9 mouse cellular contexts compared by ENCODE assay signal in the genomic region with DNA sequence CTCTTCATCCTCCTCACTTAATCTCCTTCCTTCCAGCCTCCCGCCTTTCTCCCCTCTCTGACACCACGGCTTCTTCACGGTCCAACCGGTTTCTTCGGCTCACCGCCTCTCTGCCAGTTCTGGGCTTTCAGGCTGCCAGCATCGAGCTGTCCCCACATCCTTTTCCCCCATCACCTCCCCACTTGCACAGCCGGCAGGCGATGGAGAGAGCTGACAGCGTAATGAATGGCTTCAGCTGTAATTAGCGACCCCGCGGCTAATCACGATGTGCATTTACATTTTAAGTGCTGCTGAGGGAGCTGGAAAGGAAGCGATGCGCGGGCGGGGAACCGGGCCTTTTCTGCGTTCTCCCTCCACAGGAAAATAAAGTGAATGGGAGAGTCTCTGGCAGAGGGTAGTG. TPM values are rescaled to one million over a fixed set of nuclear protein-coding genes. Genes with fewer than 3 reads are reported as not detected.
DNase-seq lines count a peak whose midpoint lies in the region; ATAC-seq and TF ChIP-seq lines count a peak whose summit lies in the region.
"Had no signal": no experiment of that assay in that cellular context is flagged by ENCODE, and none has a peak within 500 bp of the region (broad histone marks: within the 10 kb centered on the region; RNA-seq: fewer than 3 reads in every experiment).

No protein-coding gene starts in this region.

- peaks cover 54% of the 10 kb centered on the region for H3K4me1 ChIP-seq in heart, embryonic 12.5 days (replicated peaks)
- H3K4me1 ChIP-seq in E14TG2a.4 (replicated peaks; ENCODE audit: low read depth, low read length) = peaks cover 92% of the 10 kb centered on the region
- H3K4me1 ChIP-seq in forebrain, embryonic 16.5 days (replicated peaks; ENCODE audit: control insufficient read depth, insufficient read depth, low read length) = peaks cover 65% of the 10 kb centered on the region
- peaks cover 24% of the 10 kb centered on the region for H3K4me1 ChIP-seq in midbrain, embryonic 11.5 days (ENCODE audit: control insufficient read depth, insufficient read depth, low read length)

- H3K27ac ChIP-seq in heart, embryonic 12.5 days (ENCODE audit: poor library complexity, severe bottlenecking) = no peak overlapping the region
- peak overlapping the region; percentile 94 for H3K27ac ChIP-seq in forebrain, embryonic 16.5 days (ENCODE audit: low read length)
- H3K27ac ChIP-seq in midbrain, embryonic 11.5 days (ENCODE audit: low read depth, low read length) = no peak overlapping the region
- H3K27ac ChIP-seq: liver, embryonic 15.5 days had no signal

- no peak for TF ChIP-seq CTCF in E14TG2a.4 (conservative IDR thresholded peaks at IDR 0.05; ENCODE audit: low read length)

- peaks cover 65% of the 10 kb centered on the region for H3K27me3 ChIP-seq in heart, embryonic 12.5 days (replicated peaks)
- 0 out of 2 replicates have a peak, but pooled peaks cover 2% of the 10 kb centered on the region for H3K27me3 ChIP-seq in E14TG2a.4 (ENCODE audit: insufficient read depth, low read length)
- H3K27me3 ChIP-seq in forebrain, embryonic 16.5 days (replicated peaks; ENCODE audit: control insufficient read depth, insufficient read depth, low read length) = peaks cover 16% of the 10 kb centered on the region
- H3K27me3 ChIP-seq in midbrain, embryonic 11.5 days (ENCODE audit: control insufficient read depth, insufficient read depth, low read length) = peaks cover 66% of the 10 kb centered on the region

- no peaks in the 10 kb centered on the region for H3K9me3 ChIP-seq in heart, embryonic 12.5 days (replicated peaks)
- no peaks in the 10 kb centered on the region for H3K9me3 ChIP-seq in E14TG2a.4 (ENCODE audit: low read length)
- H3K9me3 ChIP-seq in forebrain, embryonic 16.5 days (ENCODE audit: control insufficient read depth, low read length) = no peaks in the 10 kb centered on the region
- H3K9me3 ChIP-seq in midbrain, embryonic 11.5 days (ENCODE audit: control insufficient read depth, low read length) = no peaks in the 10 kb centered on the region
- H3K9me3 ChIP-seq: liver, embryonic 15.5 days had no signal

- 5% methylated on average over 20 of the region's 20 CpGs for WGBS in heart, embryonic 12.5 days
- under 1% methylated on average over 20 of the region's 20 CpGs for WGBS in forebrain, embryonic 16.5 days
- WGBS in midbrain, embryonic 11.5 days = 0% methylated on average over 20 of the region's 20 CpGs

- peak overlapping the region; percentile 19 for H3K4me3 ChIP-seq in heart, embryonic 12.5 days
- H3K4me3 ChIP-seq in E14TG2a.4 (replicated peaks; ENCODE audit: low read length) = peak overlapping the region; percentile 88
- peak overlapping the region; percentile 37 for H3K4me3 ChIP-seq in forebrain, embryonic 16.5 days (replicated peaks; ENCODE audit: low read length)
- peak overlapping the region; percentile 10; the same call in 1 of the 2 replicates for H3K4me3 ChIP-seq in midbrain, embryonic 11.5 days (ENCODE audit: low read depth, low read length)
- H3K4me3 ChIP-seq: liver, embryonic 15.5 days had no signal

- intact Hi-C loops in heart, postnatal 14 days (cut with DNase I) = loop anchor here (2.0 kb wide), 1 partner anchor 15 kb away; no protein-coding TSS in a partner anchor

- 0 out of 2 replicates have a peak overlapping the region, but pooled peaks have one; percentile 13 for H3K9ac ChIP-seq in heart, embryonic 12.5 days
- H3K9ac ChIP-seq in forebrain, embryonic 16.5 days (replicated peaks; ENCODE audit: low read depth, low read length) = peak overlapping the region; percentile 49
- H3K9ac ChIP-seq in midbrain, embryonic 11.5 days (ENCODE audit: low read length) = peak overlapping the region; percentile 28
- H3K9ac ChIP-seq: liver, embryonic 15.5 days had no signal

- no peak for DNase-seq in heart, postnatal 14 days
- peak; percentile 94 for DNase-seq in midbrain, embryonic 11.5 days (ENCODE audit: low spot score, missing footprints)
- DNase-seq in thymus, adult 18-20 months = no peak
- no peak for DNase-seq in thymus, postnatal 36 days
- DNase-seq in testis, postnatal 10 days (ENCODE audit: low spot score) = no peak

- ATAC-seq in heart, embryonic 12.5 days (ENCODE audit: insufficient number of reproducible peaks, low FRiP score) = no peak
- ATAC-seq in forebrain, embryonic 16.5 days = peak; percentile 89
- no peak for ATAC-seq in midbrain, embryonic 11.5 days (ENCODE audit: low FRiP score)

- H3K36me3 ChIP-seq in heart, embryonic 12.5 days = no peaks in the 10 kb centered on the region
- peaks cover 23% of the 10 kb centered on the region for H3K36me3 ChIP-seq in E14TG2a.4 (ENCODE audit: insufficient read depth, low read length)
- no peaks in the 10 kb centered on the region for H3K36me3 ChIP-seq in forebrain, embryonic 16.5 days (ENCODE audit: control insufficient read depth, insufficient read depth)
- no peaks in the 10 kb centered on the region for H3K36me3 ChIP-seq in midbrain, embryonic 11.5 days (ENCODE audit: control insufficient read depth, insufficient read depth, low read length)
- H3K36me3 ChIP-seq: liver, embryonic 15.5 days had no signal

- peak overlapping the region; percentile 100 for H3K4me2 ChIP-seq in heart, embryonic 12.5 days
- peak overlapping the region; percentile 72 for H3K4me2 ChIP-seq in forebrain, embryonic 16.5 days (ENCODE audit: low read length)
- peak overlapping the region; percentile 32 for H3K4me2 ChIP-seq in midbrain, embryonic 11.5 days
- H3K4me2 ChIP-seq: liver, embryonic 15.5 days had no signal

RNA-seq across cellular contexts. Expression of gene Rpp25, which starts 2.0 kb away (rescaled TPM):
- polyA plus RNA-seq in heart, embryonic 12.5 days (2016; fragmentation: Nextera tagmentation; extraction: Ambion mirVana) = 12.9 and 14.2 TPM in 2 replicates
- total RNA-seq in heart, postnatal 14 days (2021) = 1 to 10 TPM; 1.5 to 1.8 TPM
- polyA plus RNA-seq in forebrain, embryonic 16.5 days (2015; fragmentation: Nextera tagmentation; extraction: Ambion mirVana) = 23.4 and 24.4 TPM in 2 replicates
- polyA plus RNA-seq in midbrain, embryonic 11.5 days (2014; fragmentation: Nextera tagmentation; extraction: Ambion mirVana) = 12.8 and 14.1 TPM in 2 replicates

RNA-seq across cellular contexts. Expression of gene Cox5a, which starts 19.2 kb away (rescaled TPM):
- polyA plus RNA-seq in heart, embryonic 12.5 days (2016; fragmentation: Nextera tagmentation; extraction: Ambion mirVana) = 1,377 and 1,385 TPM in 2 replicates
- 1,000 to 10,000 TPM; 2,287 to 2,318 TPM for total RNA-seq in heart, postnatal 14 days (2021)
- 720 and 756 TPM in 2 replicates for polyA plus RNA-seq in forebrain, embryonic 16.5 days (2015; fragmentation: Nextera tagmentation; extraction: Ambion mirVana)
- polyA plus RNA-seq in midbrain, embryonic 11.5 days (2014; fragmentation: Nextera tagmentation; extraction: Ambion mirVana) = 730 and 739 TPM in 2 replicates

RNA-seq across cellular contexts. Expression of gene Scamp5, which starts 34.0 kb away (rescaled TPM):
- polyA plus RNA-seq in heart, embryonic 12.5 days (2016; fragmentation: Nextera tagmentation; extraction: Ambion mirVana) = 11.8 and 12.3 TPM in 2 replicates
- 1 to 10 TPM; 7.4 to 7.7 TPM for total RNA-seq in heart, postnatal 14 days (2021)
- polyA plus RNA-seq in forebrain, embryonic 16.5 days (2015; fragmentation: Nextera tagmentation; extraction: Ambion mirVana) = 116 and 135 TPM in 2 replicates
- 17.6 and 17.7 TPM in 2 replicates for polyA plus RNA-seq in midbrain, embryonic 11.5 days (2014; fragmentation: Nextera tagmentation; extraction: Ambion mirVana)

RNA-seq across cellular contexts. Expression of gene Fam219b, which starts 35.5 kb away (rescaled TPM):
- polyA plus RNA-seq in heart, embryonic 12.5 days (2016; fragmentation: Nextera tagmentation; extraction: Ambion mirVana) = 12.8 TPM in 2 replicates
- 1 to 10 TPM; 5.0 to 5.9 TPM for total RNA-seq in heart, postnatal 14 days (2021)
- 25.2 and 26.6 TPM in 2 replicates for polyA plus RNA-seq in forebrain, embryonic 16.5 days (2015; fragmentation: Nextera tagmentation; extraction: Ambion mirVana)
- 16.0 and 16.1 TPM in 2 replicates for polyA plus RNA-seq in midbrain, embryonic 11.5 days (2014; fragmentation: Nextera tagmentation; extraction: Ambion mirVana)

RNA-seq across cellular contexts. Expression of gene Mpi, which starts 50.7 kb away (rescaled TPM):
- polyA plus RNA-seq in heart, embryonic 12.5 days (2016; fragmentation: Nextera tagmentation; extraction: Ambion mirVana) = 75.6 and 82.6 TPM in 2 replicates
- total RNA-seq in heart, postnatal 14 days (2021) = 100 to 1,000 TPM; 162 to 176 TPM
- polyA plus RNA-seq in forebrain, embryonic 16.5 days (2015; fragmentation: Nextera tagmentation; extraction: Ambion mirVana) = 57.5 and 73.7 TPM in 2 replicates
- 49.8 and 54.0 TPM in 2 replicates for polyA plus RNA-seq in midbrain, embryonic 11.5 days (2014; fragmentation: Nextera tagmentation; extraction: Ambion mirVana)

Comparison
In these comparisons a context has a peak if more than half of its experiments do, and no peak if none do; other contexts are left out.
1. H3K4me2 ChIP-seq: peak in every context shown above with its lines; median percentile 100 in heart, embryonic 12.5 days; 72 in forebrain, embryonic 16.5 days; 32 in midbrain, embryonic 11.5 days.
2. H3K4me3 ChIP-seq: peak in every context shown above with its lines; median percentile 88 in E14TG2a.4; 37 in forebrain, embryonic 16.5 days; 19 in heart, embryonic 12.5 days; 10 in midbrain, embryonic 11.5 days.